Mouse (Mus musculus) lung, adult 2 months (tissue): ENCODE data around the gene Tmem135.

Experiments used
- CTCF ChIP-seq: fragments of 200-500 bp; IDR thresholded peaks from 2 replicates; pipeline ENCODE4 v1.5.1; 2011; ENCODE audit warnings: mild to moderate bottlenecking, low read length, control low read depth; ENCODE audit not compliant: insufficient read depth
- POLR2A ChIP-seq: fragments of 200-500 bp; IDR thresholded peaks from 2 replicates; pipeline ENCODE4 v1.6.1; 2011; ENCODE audit warnings: low read depth, mild to moderate bottlenecking, control low read depth, low read length, borderline replicate concordance; ENCODE audit errors: extremely low read depth

GRCm38 (mm10) chr7:89442242-89442641, 38.2 kb upstream of the Tmem135 start:
- TF ChIP-seq POLR2A (no peak), CTCF (no peak)
